Mouse (Mus musculus): ENCODE results near the gene Twf1.
A peak's percentile ranks its signal among the peaks of the same experiment; 100 is the strongest.

DNA sequence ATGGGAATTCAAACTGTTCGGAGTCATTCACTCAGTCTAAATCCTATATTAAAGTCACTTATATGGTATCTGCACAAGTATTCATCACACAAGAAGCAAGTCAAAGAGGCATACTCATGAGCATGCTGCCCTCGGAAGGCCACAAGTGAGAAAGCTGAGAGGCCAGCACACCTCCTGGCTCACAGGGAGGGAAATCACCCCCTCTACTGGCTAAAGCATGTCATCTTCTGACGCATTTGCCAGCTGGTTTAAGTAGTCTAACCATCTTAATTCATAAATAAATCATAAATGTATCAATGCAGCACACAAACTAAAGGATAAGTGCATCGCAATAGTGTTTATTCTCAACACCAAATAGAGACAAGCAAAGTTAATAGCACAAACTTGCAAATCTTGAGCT is 5.0 kb downstream of the Twf1 start:
- TF ChIP-seq CTCF (IDR thresholded peaks at IDR 0.05 in 2 of 3, conservative IDR thresholded peaks at IDR 0.05 in 1 of 3; ENCODE audit: control insufficient read depth in 1 of 3, insufficient read depth in 1 of 3, low read depth in 2 of 3, low read length in 3 of 3, poor library complexity in 1 of 3, severe bottlenecking in 1 of 3) (peak; percentile 45 to 53 (median 47)), ELF1 (IDR thresholded peaks at IDR 0.05; ENCODE audit: low read depth, low read length) (no peak), USF1 (IDR thresholded peaks at IDR 0.05; ENCODE audit: low read depth, low read length) (no peak), CHD2 (IDR thresholded peaks at IDR 0.05; ENCODE audit: low read length) (no peak), POLR2AphosphoS5 (IDR thresholded peaks at IDR 0.05; ENCODE audit: borderline replicate concordance, low read depth, low read length) (no peak), RCOR1 (IDR thresholded peaks at IDR 0.05; ENCODE audit: low read depth, low read length) (no peak), POLR2AphosphoS2 (IDR thresholded peaks at IDR 0.05; ENCODE audit: low read length) (no peak), JUND (IDR thresholded peaks at IDR 0.05; ENCODE audit: low read depth, low read length) (no peak), ZNF384 (IDR thresholded peaks at IDR 0.05; ENCODE audit: low read depth, low read length) (no peak), CHD1 (IDR thresholded peaks at IDR 0.05; ENCODE audit: low read depth, low read length) (no peak), HCFC1 (IDR thresholded peaks at IDR 0.05; ENCODE audit: low read depth, low read length) (no peak), MAZ (IDR thresholded peaks at IDR 0.05; ENCODE audit: low read depth, low read length) (no peak), MAX (IDR thresholded peaks at IDR 0.05; ENCODE audit: low read length) (no peak)

Data from MEL (cell line).